Mouse (Mus musculus) neutrophil, adult 65 days (primary cell): ENCODE results near the gene Gm7247. TPM values are rescaled to one million over a fixed set of nuclear protein-coding genes. Genes with fewer than 3 reads are reported as not detected.

ENCODE experiments used
- total RNA-seq: library from RNA; stranded (reverse); gene quantifications from 2 replicates; pipeline ENCODE4 v1.2.4, GENCODE M21; 2023

The Gm7247 gene
- total RNA-seq, result not detected in 2 replicates

GRCm38 (mm10) chr14:51361456-51361855 is at the start of gene Gm7247:
TSS of gene Gm7247 (plus strand) at chr14:51361756.

GRCm38 (mm10) chr14:51410520-51410919 is 49.0 kb downstream of the Gm7247 start, which contains the start of gene Vmn2r88:
TSS of gene Vmn2r88 (plus strand) at chr14:51410820.

GRCm38 (mm10) chr14:51451557-51451956 is 90.0 kb downstream of the Gm7247 start, which contains the start of gene Vmn2r89:
TSS of gene Vmn2r89 (plus strand) at chr14:51451857.

GRCm38 (mm10) chr14:51552490-51552889 is 190.9 kb downstream of the Gm7247 start, which contains the start of gene Gm5622:
TSS of gene Gm5622 (plus strand) at chr14:51552790.

GRCm38 (mm10) chr14:51573963-51574362 is 212.4 kb downstream of the Gm7247 start, which contains the start of gene Gm17175:
TSS of gene Gm17175 (minus strand) at chr14:51574063.

GRCm38 (mm10) chr14:51592039-51592438 is 230.5 kb downstream of the Gm7247 start, which contains the start of gene Gm17174:
TSS of gene Gm17174 (minus strand) at chr14:51592139.

GRCm38 (mm10) chr14:51611210-51611609 is 249.7 kb downstream of the Gm7247 start, which contains the start of gene Gm17078:
TSS of gene Gm17078 (minus strand) at chr14:51611310.

Other genes with a start within 250 kb of the Gm7247 start
- gene Eddm3b, start 247.3 kb upstream of the Gm7247 start, total RNA-seq, result not detected in 2 replicates
- gene Rnase6, start 237.8 kb upstream of the Gm7247 start, total RNA-seq, result 16.8 and 24.9 TPM in 2 replicates
- not detected in 2 replicates for gene Rnase1, start 215.0 kb upstream of the Gm7247 start, total RNA-seq
- gene Rnase2b, start 199.5 kb upstream of the Gm7247 start, total RNA-seq, result 1.1 and 1.8 TPM in 2 replicates
- not detected in 2 replicates for gene Ang2, start 162.6 kb upstream of the Gm7247 start, total RNA-seq
- gene Ear14, start 158.4 kb upstream of the Gm7247 start, total RNA-seq, result not detected in 2 replicates
- 17.9 and 43.5 TPM in 2 replicates for gene Rnase2a, start 105.6 kb upstream of the Gm7247 start, total RNA-seq
- not detected in 2 replicates for gene Vmn2r88, start 49.1 kb downstream of the Gm7247 start, total RNA-seq
- not detected in 2 replicates for gene Vmn2r89, start 90.1 kb downstream of the Gm7247 start, total RNA-seq
- gene Gm5622, start 191.0 kb downstream of the Gm7247 start, total RNA-seq, result not detected in 2 replicates
- not detected in 2 replicates for gene Gm17175, start 212.3 kb downstream of the Gm7247 start, total RNA-seq
- not detected in 2 replicates for gene Gm17174, start 230.4 kb downstream of the Gm7247 start, total RNA-seq
- not detected in 2 replicates for gene Gm17078, start 249.6 kb downstream of the Gm7247 start, total RNA-seq